Mouse (Mus musculus): Measurements from ENCODE around the gene Sufu. TPM values are rescaled to one million over a fixed set of nuclear protein-coding genes. Genes with fewer than 3 reads are reported as not detected.

The Sufu gene
- polyA plus RNA-seq, 1 experiment from 2014 or later = 47.5 TPM

GRCm38 (mm10) chr19:46500581-46501341, 104.1 kb downstream of the Sufu start:
- peak overlapping the region; percentile 96 for H3K4me3 ChIP-seq
- H3K4me1 ChIP-seq = peaks cover 51% of the 10 kb centered on the region
- H3K27ac ChIP-seq = peak overlapping the region; percentile 99
- H3K36me3 ChIP-seq (replicated peaks) = peaks cover 16% of the 10 kb centered on the region
- H3K9me3 ChIP-seq = no peaks in the 10 kb centered on the region
- DNase-seq (ENCODE audit: extremely low spot score, low spot score) = no peak
- H3K27me3 ChIP-seq (ENCODE audit: poor library complexity, severe bottlenecking) = no peaks in the 10 kb centered on the region
- WGBS = under 1% methylated on average over 39 of the region's 50 CpGs

GRCm38 (mm10) chr19:46501401-46502068, 104.8 kb downstream of the Sufu start, which contains the start of gene Trim8:
Trim8 (plus strand) TSS chr19:46501702.
- H3K36me3 ChIP-seq (replicated peaks) = peaks cover 23% of the 10 kb centered on the region
- under 1% methylated on average over 61 of the region's 64 CpGs for WGBS
- peaks cover 58% of the 10 kb centered on the region for H3K4me1 ChIP-seq
- peak within 1 kb of the TSS; percentile 96 for H3K4me3 ChIP-seq
- H3K27ac ChIP-seq = peak within 1 kb of the TSS; percentile 99
- no peaks in the 10 kb centered on the region for H3K27me3 ChIP-seq (ENCODE audit: poor library complexity, severe bottlenecking)
- DNase-seq (ENCODE audit: extremely low spot score, low spot score) = peak; percentile 89
- H3K9me3 ChIP-seq = no peaks in the 10 kb centered on the region

- H3K4me3 ChIP-seq = peak overlapping the region; percentile 96
- H3K4me1 ChIP-seq = peaks cover 64% of the 10 kb centered on the region
- under 1% methylated on average over 46 of the region's 46 CpGs for WGBS
- peak overlapping the region; percentile 99 for H3K27ac ChIP-seq
- H3K9me3 ChIP-seq = no peaks in the 10 kb centered on the region
- no peaks in the 10 kb centered on the region for H3K27me3 ChIP-seq (ENCODE audit: poor library complexity, severe bottlenecking)
- peak; percentile 58 for DNase-seq (ENCODE audit: extremely low spot score, low spot score)
- peaks cover 29% of the 10 kb centered on the region for H3K36me3 ChIP-seq (replicated peaks)
Observed at GRCm38 (mm10) chr19:46502069-46502455, 105.4 kb downstream of the Sufu start.

GRCm38 (mm10) chr19:46502471-46503166, 105.9 kb downstream of the Sufu start:
- Histone ChIP-seq H3K27me3 (ENCODE audit: poor library complexity, severe bottlenecking) (no peaks in the 10 kb centered on the region), H3K36me3 (replicated peaks) (peaks cover 34% of the 10 kb centered on the region), H3K4me3 (peak overlapping the region; percentile 96), H3K9me3 (no peaks in the 10 kb centered on the region), H3K4me1 (peaks cover 69% of the 10 kb centered on the region), H3K27ac (peak overlapping the region; percentile 99)
- DNase-seq (ENCODE audit: extremely low spot score, low spot score) = peak; percentile 62
- WGBS = under 1% methylated on average over 53 of the region's 53 CpGs

- peak; percentile 64 for DNase-seq (ENCODE audit: extremely low spot score, low spot score)
- H3K4me3 ChIP-seq = peak overlapping the region; percentile 96
- peaks cover 78% of the 10 kb centered on the region for H3K4me1 ChIP-seq
Observed at GRCm38 (mm10) chr19:46503351-46504084, 106.8 kb downstream of the Sufu start.

GRCm38 (mm10) chr19:46504085-46504552, 107.4 kb downstream of the Sufu start:
- H3K27me3 ChIP-seq (ENCODE audit: poor library complexity, severe bottlenecking) = no peaks in the 10 kb centered on the region
- WGBS = 5% methylated on average over 4 of the region's 4 CpGs
- no peak for DNase-seq (ENCODE audit: extremely low spot score, low spot score)
- H3K4me3 ChIP-seq = peak overlapping the region; percentile 96
- H3K36me3 ChIP-seq (replicated peaks) = peaks cover 49% of the 10 kb centered on the region
- peak overlapping the region; percentile 99 for H3K27ac ChIP-seq
- H3K9me3 ChIP-seq = no peaks in the 10 kb centered on the region
- peaks cover 81% of the 10 kb centered on the region for H3K4me1 ChIP-seq

More at GRCm38 (mm10) chr19:46503351-46504084, 106.8 kb downstream of the Sufu start:
- Histone ChIP-seq H3K27ac (peak overlapping the region; percentile 99), H3K27me3 (ENCODE audit: poor library complexity, severe bottlenecking) (no peaks in the 10 kb centered on the region), H3K36me3 (replicated peaks) (peaks cover 43% of the 10 kb centered on the region), H3K9me3 (no peaks in the 10 kb centered on the region)
- under 1% methylated on average over 21 of the region's 21 CpGs for WGBS

- Histone ChIP-seq H3K36me3 (replicated peaks) (peaks cover 57% of the 10 kb centered on the region), H3K4me1 (peaks cover 83% of the 10 kb centered on the region), H3K4me3 (peak overlapping the region; percentile 96), H3K27me3 (ENCODE audit: poor library complexity, severe bottlenecking) (no peaks in the 10 kb centered on the region), H3K9me3 (no peaks in the 10 kb centered on the region), H3K27ac (peak overlapping the region; percentile 99)
- 73% methylated on average over 9 of the region's 9 CpGs for WGBS
- DNase-seq (ENCODE audit: extremely low spot score, low spot score) = no peak
Observed at GRCm38 (mm10) chr19:46504822-46505417, 108.2 kb downstream of the Sufu start.

- Histone ChIP-seq H3K36me3 (replicated peaks) (peaks cover 66% of the 10 kb centered on the region), H3K27ac (peak overlapping the region; percentile 99), H3K27me3 (ENCODE audit: poor library complexity, severe bottlenecking) (no peaks in the 10 kb centered on the region), H3K4me1 (peaks cover 83% of the 10 kb centered on the region), H3K9me3 (no peaks in the 10 kb centered on the region), H3K4me3 (peak overlapping the region; percentile 96)
- DNase-seq (ENCODE audit: extremely low spot score, low spot score) = no peak
- WGBS = 85% methylated on average over 8 of the region's 8 CpGs
Observed at GRCm38 (mm10) chr19:46505646-46506371, 109.1 kb downstream of the Sufu start.

- peak overlapping the region; percentile 99 for H3K27ac ChIP-seq
- WGBS = 61% methylated on average over 3 of the region's 3 CpGs
- DNase-seq (ENCODE audit: extremely low spot score, low spot score) = no peak
- H3K4me1 ChIP-seq = peaks cover 83% of the 10 kb centered on the region
- H3K9me3 ChIP-seq = no peaks in the 10 kb centered on the region
- no peaks in the 10 kb centered on the region for H3K27me3 ChIP-seq (ENCODE audit: poor library complexity, severe bottlenecking)
- peak overlapping the region; percentile 96 for H3K4me3 ChIP-seq
- peaks cover 70% of the 10 kb centered on the region for H3K36me3 ChIP-seq (replicated peaks)
Observed at GRCm38 (mm10) chr19:46506372-46506717, 109.6 kb downstream of the Sufu start.

- 13% methylated on average over 8 of the region's 8 CpGs for WGBS
- H3K4me1 ChIP-seq = peaks cover 80% of the 10 kb centered on the region
Observed at GRCm38 (mm10) chr19:46507181-46507581, 110.5 kb downstream of the Sufu start.

GRCm38 (mm10) chr19:46507806-46508205, 111.1 kb downstream of the Sufu start:
- Histone ChIP-seq H3K9me3 (no peaks in the 10 kb centered on the region), H3K27ac (peak overlapping the region; percentile 99), H3K4me3 (peak overlapping the region; percentile 96), H3K27me3 (ENCODE audit: poor library complexity, severe bottlenecking) (no peaks in the 10 kb centered on the region), H3K4me1 (peaks cover 75% of the 10 kb centered on the region), H3K36me3 (replicated peaks) (peaks cover 85% of the 10 kb centered on the region)
- 95% methylated on average over 1 of the region's 1 CpGs for WGBS
- DNase-seq (ENCODE audit: extremely low spot score, low spot score) = no peak

More at GRCm38 (mm10) chr19:46507181-46507581, 110.5 kb downstream of the Sufu start:
- Histone ChIP-seq H3K9me3 (no peaks in the 10 kb centered on the region), H3K27me3 (ENCODE audit: poor library complexity, severe bottlenecking) (no peaks in the 10 kb centered on the region), H3K4me3 (peak overlapping the region; percentile 96), H3K27ac (peak overlapping the region; percentile 99), H3K36me3 (replicated peaks) (peaks cover 79% of the 10 kb centered on the region)
- peak; percentile 74 for DNase-seq (ENCODE audit: extremely low spot score, low spot score)

Measured in forebrain, embryonic 10.5 days (tissue).